Mouse (Mus musculus) kidney, postnatal 10 days (tissue): Measurements from ENCODE around the gene Olfr480.

Experiments
- DNase-seq: peaks from one replicate; pipeline ENCODE4 v3.0.0; 2021; ENCODE audit warnings: mixed read lengths

Gene Olfr480

DNA sequence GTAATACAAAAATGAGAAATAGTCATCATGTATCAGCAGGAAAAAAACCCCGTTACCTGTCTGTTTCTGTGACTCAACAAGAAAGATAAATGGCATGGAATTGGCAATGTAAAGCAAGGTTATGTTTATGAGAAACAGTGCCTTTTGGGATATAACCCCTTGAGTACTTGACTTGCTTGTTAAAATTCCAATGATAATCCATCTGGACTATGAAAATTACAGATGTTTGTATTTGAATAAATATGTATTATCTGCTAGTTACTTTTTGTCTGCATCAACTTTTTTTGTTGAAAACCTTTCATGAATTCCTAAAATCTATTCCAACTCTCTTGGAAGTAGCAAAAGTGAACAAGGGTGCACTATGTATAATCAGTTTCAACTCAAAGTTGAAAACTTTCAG is at the start of gene Olfr480:
Gene Olfr480, minus strand, starts transcription at position 101 of the 400 bp plus-strand sequence.
- DNase-seq, result no peak

DNA sequence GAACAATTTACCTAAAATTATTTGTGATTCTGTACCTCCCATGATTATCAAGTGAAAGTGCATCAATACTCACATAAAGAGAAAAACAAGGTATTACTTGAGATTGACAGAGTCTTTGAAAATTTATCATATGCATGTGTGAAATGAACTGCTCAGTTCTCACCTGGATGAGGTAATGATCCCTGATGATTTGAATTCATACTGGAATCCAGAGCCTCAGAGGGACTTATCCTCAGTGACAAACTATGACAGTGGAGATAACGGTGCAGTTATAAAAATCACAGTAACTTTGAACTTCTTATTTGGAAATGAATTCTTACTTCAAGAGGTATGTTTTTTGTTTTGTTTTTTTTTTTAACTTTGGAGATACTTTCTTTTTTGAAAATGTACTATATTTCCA is 33.4 kb upstream of the Olfr480 start, which contains the start of gene Olfr483:
Gene Olfr483, plus strand, starts transcription at position 301 of the 400 bp plus-strand sequence.
- no peak for DNase-seq

DNA sequence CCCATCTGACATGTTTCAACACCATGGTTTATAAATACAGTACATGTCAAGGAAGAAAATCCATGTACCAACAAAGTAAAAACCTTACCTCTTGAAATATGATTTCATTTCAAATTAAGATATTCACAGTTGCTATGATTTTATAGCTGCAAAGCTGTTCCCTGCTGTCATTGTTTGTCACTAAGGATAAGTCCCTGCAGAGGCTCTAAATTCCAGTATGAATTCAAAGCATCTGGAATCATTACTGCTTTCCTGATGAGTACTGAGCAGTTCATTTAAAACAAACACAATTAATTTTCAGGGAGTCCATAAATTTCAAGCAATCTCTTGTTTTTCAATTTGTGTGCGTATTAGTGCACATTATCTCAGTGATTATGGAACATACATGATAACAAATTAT is 30.3 kb upstream of the Olfr480 start, which contains the start of gene Olfr482:
Gene Olfr482, minus strand, starts transcription at position 101 of the 400 bp plus-strand sequence.
- no peak for DNase-seq

DNA sequence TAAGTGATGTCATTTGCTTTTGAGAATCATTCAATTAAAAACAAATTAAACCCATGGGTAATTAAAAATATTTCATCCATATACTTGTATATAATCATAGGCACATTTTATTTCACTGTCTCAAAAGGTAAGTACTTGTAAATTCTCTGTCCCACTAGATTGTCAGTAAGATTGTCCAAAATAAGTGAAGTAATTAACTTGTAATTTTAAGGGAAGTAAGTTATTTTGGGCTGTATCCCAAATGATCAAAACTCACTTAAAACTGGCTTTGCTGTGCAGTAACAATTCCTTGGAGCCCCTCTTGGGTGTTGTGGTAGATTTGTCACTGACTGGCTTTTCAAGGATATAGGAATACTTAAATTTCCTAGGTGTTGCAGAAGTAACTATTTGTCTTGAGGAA is 12.4 kb upstream of the Olfr480 start, which contains the start of gene Olfr481:
Gene Olfr481, plus strand, starts transcription at position 301 of the 400 bp plus-strand sequence.
- no peak for DNase-seq

DNA sequence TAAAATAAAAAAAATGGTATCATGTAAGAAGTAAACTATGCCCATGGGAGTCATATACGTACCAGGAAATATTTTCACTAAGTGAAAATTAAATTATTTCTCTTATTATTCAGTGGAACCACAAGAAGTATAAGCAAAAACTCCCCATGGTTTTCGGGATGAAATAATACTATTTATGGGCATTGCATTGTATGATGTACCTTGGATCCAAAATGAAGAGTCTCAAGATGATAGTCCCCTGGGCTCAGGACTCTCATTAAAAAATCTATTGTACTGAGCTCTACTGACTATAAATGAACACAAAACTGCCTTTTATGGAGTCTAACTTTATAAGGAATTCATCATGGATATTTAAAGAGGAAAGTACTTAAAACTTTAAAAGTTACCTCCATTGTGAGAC is 16.8 kb downstream of the Olfr480 start, which contains the start of gene Olfr479:
Gene Olfr479, plus strand, starts transcription at position 301 of the 400 bp plus-strand sequence.
- DNase-seq, result no peak

DNA sequence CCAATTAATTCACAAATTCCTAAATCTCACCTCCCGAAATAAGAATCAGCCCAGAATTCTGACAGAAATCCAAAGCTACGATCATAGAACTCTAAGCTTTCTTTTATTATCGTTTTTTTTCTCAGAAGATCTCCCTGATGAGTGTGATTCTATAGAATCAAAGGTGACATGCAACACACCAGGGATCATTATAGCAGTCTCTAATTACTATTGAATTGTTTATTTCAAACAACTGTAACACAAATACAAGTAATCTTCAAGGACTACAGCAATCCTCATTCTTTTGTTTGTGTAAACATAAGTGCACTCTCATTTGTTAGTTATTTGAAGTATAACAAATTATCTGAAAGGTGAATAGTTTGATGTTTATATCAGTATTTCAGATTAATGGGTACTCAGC is 33.3 kb downstream of the Olfr480 start, which contains the start of gene Olfr478:
Gene Olfr478, minus strand, starts transcription at position 101 of the 400 bp plus-strand sequence.
- DNase-seq, result no peak
